Mouse (Mus musculus): ENCODE data around the gene Fxyd1.

DNA sequence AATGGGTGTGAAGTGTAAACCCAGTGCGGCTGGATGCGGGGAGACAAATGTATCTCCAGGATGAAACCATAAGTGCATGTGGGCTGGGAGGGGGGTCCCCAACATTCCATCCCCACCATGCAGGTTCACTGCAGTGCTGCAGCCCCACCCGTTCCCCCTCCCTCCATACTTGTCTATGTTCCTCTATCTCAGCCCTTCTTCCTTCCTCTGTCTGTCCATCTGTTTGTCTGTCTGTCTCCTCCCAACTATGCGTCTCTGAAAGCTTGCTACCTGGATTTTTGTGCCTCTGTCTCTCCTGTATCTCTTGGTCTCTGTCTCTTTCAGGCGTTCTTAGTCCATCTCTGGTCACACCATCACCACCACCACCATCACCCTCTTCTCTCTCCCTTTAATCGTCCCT is 6.5 kb downstream of the Fxyd1 start:
- TF ChIP-seq POLR2A (IDR thresholded peaks at IDR 0.05; ENCODE audit: insufficient read depth, low read depth, low read length) (no peak), CTCF (IDR thresholded peaks at IDR 0.05; ENCODE audit: insufficient read depth, low read depth, low read length) (no peak)
